Mouse (Mus musculus): ENCODE measurements around the gene Tufm. TPM values are rescaled to one million over a fixed set of nuclear protein-coding genes. Genes with fewer than 3 reads are reported as not detected.
"Not testable (repeated sequence)": the region's sequence is repeated elsewhere in the genome, so short reads cannot be mapped to it uniquely, and the experiment has no call there.

Gene Tufm
- polyA plus RNA-seq, 1 experiment from 2014 or later = 136 TPM

DNA sequence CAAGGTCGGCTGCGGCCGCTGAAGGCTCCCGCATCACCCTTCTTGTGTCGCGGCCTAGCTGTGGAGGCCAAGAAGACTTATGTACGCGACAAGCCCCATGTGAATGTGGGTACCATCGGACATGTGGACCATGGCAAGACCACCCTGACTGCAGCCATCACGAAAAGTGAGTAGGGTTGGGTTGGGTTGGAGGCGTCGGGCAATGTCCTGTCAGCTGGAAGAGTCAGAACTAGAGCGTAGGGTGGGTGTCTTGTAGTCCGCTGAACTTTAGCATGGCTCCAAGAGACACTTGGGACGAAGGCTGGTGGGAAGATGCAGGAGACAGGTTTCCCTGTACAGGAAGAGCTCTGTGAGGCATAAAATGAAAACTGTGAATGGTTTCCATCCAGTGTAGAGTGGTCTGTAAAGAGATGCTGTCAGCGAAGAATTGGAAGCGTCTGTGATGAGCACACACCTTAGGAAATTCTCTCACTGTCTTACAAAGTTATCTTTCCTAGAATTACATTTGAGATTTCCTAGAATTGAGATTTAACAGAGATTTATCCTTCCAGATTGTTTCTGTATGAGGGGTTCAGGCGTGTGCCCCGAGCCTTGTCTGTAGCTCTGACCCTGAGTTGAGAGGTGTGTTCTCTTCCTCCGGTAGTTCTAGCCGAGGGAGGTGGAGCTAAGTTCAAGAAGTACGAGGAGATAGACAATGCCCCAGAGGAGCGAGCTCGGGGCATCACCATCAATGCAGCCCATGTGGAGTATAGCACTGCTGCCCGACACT is 640 bp downstream of the Tufm start:
- H3K9me3 ChIP-seq (ENCODE audit: control insufficient read depth, low read length); ATAC-seq; H3K4me1 ChIP-seq (ENCODE audit: control insufficient read depth, insufficient read depth, low read depth, low read length); H3K27me3 ChIP-seq (replicated peaks; ENCODE audit: control insufficient read depth, insufficient read depth, low read length): not testable (repeated sequence)
- H3K36me3 ChIP-seq (ENCODE audit: control insufficient read depth, insufficient read depth, low read length) = peaks cover 27% of the 10 kb centered on the region
- H3K4me3 ChIP-seq (ENCODE audit: low read length) = peak overlapping the region; percentile 67
- peak overlapping the region; percentile 83 for H3K9ac ChIP-seq (ENCODE audit: low read depth, low read length)
- peak overlapping the region; percentile 61; the same call in 1 of the 2 replicates for H3K27ac ChIP-seq (ENCODE audit: low read depth, low read length)
- peak overlapping the region; percentile 96 for H3K4me2 ChIP-seq (ENCODE audit: low read length)
- 21% methylated on average over 21 of the region's 25 CpGs for WGBS

DNA sequence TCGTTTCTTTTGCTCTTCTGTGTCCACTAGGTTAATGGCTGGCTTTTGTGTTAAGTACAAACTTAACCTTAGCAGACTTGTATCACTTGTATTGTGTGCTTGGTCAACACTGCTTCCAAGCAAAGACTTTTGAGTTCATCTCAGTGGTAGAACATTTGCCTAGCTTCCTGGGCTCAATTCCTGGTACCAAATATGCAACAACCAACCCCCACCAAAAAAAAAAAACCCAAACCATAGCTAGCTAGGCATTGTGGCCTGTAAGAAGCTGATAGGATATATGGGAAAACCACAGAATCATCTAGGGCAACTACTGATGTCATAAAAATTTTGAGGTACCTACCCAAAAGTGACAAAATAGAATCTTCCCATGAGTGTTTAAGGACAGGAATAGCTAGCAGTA is 3.8 kb downstream of the Tufm start:
- H3K27me3 ChIP-seq (replicated peaks; ENCODE audit: control insufficient read depth, insufficient read depth, low read length) = no peaks in the 10 kb centered on the region
- peaks cover 58% of the 10 kb centered on the region for H3K36me3 ChIP-seq (ENCODE audit: control insufficient read depth, insufficient read depth, low read length)
- no peak overlapping the region for H3K9ac ChIP-seq (ENCODE audit: low read depth, low read length)
- H3K4me3 ChIP-seq (ENCODE audit: low read length) = no peak overlapping the region
- no peaks in the 10 kb centered on the region for H3K9me3 ChIP-seq (ENCODE audit: control insufficient read depth, low read length)
- ATAC-seq = no peak
- peaks cover 9% of the 10 kb centered on the region for H3K4me1 ChIP-seq (ENCODE audit: control insufficient read depth, insufficient read depth, low read depth, low read length)
- 75% methylated on average over 1 of the region's 1 CpGs for WGBS
- H3K4me2 ChIP-seq (ENCODE audit: low read length) = no peak overlapping the region
- no peak overlapping the region for H3K27ac ChIP-seq (ENCODE audit: low read depth, low read length)

DNA sequence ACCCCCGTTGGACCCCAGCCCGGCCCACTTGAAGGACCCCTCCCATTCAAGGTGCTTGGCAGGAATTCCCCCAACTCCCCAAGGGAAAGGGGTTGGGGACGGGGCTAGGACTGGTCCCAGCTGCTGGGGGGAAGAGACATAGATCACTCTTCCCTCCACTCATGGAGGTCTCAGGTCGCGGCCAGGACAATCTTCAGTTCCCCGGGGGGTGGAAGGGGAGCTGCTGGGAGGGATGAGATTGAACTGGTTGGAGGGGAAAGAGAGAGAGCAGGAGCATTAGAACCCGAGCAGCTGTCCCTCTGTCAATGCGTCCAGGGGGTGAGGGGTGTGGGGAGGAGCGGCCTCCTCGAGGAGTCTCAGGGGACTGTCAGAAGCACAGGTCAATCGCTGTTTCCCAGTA is 4.8 kb downstream of the Tufm start:
- H3K4me2 ChIP-seq (ENCODE audit: low read length) = no peak overlapping the region
- H3K9ac ChIP-seq (ENCODE audit: low read depth, low read length) = no peak overlapping the region
- no peak overlapping the region for H3K27ac ChIP-seq (ENCODE audit: low read depth, low read length)
- peaks cover 9% of the 10 kb centered on the region for H3K4me1 ChIP-seq (ENCODE audit: control insufficient read depth, insufficient read depth, low read depth, low read length)
- H3K36me3 ChIP-seq (ENCODE audit: control insufficient read depth, insufficient read depth, low read length) = peaks cover 68% of the 10 kb centered on the region
- H3K4me3 ChIP-seq (ENCODE audit: low read length) = no peak overlapping the region
- no peaks in the 10 kb centered on the region for H3K9me3 ChIP-seq (ENCODE audit: control insufficient read depth, low read length)
- ATAC-seq = no peak
- no peaks in the 10 kb centered on the region for H3K27me3 ChIP-seq (replicated peaks; ENCODE audit: control insufficient read depth, insufficient read depth, low read length)
- 50% methylated on average over 11 of the region's 11 CpGs for WGBS

DNA sequence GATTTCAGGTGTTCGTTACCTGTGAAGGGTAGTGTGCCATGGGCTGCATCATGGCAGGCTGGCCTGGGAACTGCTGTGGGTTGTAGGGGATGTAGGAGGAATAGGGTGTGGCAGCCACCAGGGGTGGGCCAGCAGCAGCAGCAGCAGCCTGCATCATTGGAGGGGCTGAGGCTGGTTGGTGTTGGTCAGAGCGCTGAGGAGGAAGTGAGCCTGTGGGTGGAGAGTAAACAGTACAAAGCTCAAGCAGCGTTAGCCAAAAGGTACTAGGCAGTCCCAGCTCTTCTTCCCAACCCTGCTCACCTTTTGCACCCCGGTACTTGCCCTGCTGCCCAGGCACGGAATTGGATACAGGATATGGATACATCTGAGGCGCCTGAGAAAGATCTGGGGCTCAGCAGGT is 7.0 kb downstream of the Tufm start:
- H3K9ac ChIP-seq (ENCODE audit: low read depth, low read length) = no peak overlapping the region
- H3K4me2 ChIP-seq (ENCODE audit: low read length) = no peak overlapping the region
- H3K9me3 ChIP-seq (ENCODE audit: control insufficient read depth, low read length) = no peaks in the 10 kb centered on the region
- H3K27me3 ChIP-seq (replicated peaks; ENCODE audit: control insufficient read depth, insufficient read depth, low read length) = no peaks in the 10 kb centered on the region
- H3K4me1 ChIP-seq (ENCODE audit: control insufficient read depth, insufficient read depth, low read depth, low read length) = no peaks in the 10 kb centered on the region
- WGBS = 93% methylated on average over 6 of the region's 6 CpGs
- H3K36me3 ChIP-seq (ENCODE audit: control insufficient read depth, insufficient read depth, low read length) = peaks cover 84% of the 10 kb centered on the region
- no peak overlapping the region for H3K4me3 ChIP-seq (ENCODE audit: low read length)
- ATAC-seq = no peak
- no peak overlapping the region for H3K27ac ChIP-seq (ENCODE audit: low read depth, low read length)

DNA sequence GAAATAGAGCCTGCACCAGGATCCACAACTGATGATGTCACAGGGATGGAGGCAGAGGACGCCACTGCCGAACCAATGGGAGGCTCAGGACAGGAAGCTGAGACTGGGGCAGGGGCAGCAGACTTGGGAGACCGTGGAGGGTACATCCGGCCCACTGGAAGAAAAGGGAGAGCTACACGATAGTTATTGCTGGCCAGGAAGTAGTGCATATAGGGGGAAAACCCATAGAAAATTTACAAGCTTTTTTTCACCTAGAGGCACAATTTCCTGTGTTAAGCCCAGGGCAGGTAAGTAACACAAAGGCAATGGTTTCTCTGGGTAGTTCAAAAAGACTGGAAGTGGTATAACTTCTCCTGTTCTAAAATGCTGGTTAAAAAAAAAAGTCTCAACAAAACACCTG is 9.3 kb downstream of the Tufm start:
- peaks cover 86% of the 10 kb centered on the region for H3K36me3 ChIP-seq (ENCODE audit: control insufficient read depth, insufficient read depth, low read length)
- H3K4me2 ChIP-seq (ENCODE audit: low read length) = no peak overlapping the region
- H3K9me3 ChIP-seq (ENCODE audit: control insufficient read depth, low read length) = no peaks in the 10 kb centered on the region
- H3K4me1 ChIP-seq (ENCODE audit: control insufficient read depth, insufficient read depth, low read depth, low read length) = peaks cover 6% of the 10 kb centered on the region
- no peak overlapping the region for H3K9ac ChIP-seq (ENCODE audit: low read depth, low read length)
- ATAC-seq = no peak
- H3K27ac ChIP-seq (ENCODE audit: low read depth, low read length) = no peak overlapping the region
- 95% methylated on average over 5 of the region's 5 CpGs for WGBS
- H3K4me3 ChIP-seq (ENCODE audit: low read length) = no peak overlapping the region
- no peaks in the 10 kb centered on the region for H3K27me3 ChIP-seq (replicated peaks; ENCODE audit: control insufficient read depth, insufficient read depth, low read length)

DNA sequence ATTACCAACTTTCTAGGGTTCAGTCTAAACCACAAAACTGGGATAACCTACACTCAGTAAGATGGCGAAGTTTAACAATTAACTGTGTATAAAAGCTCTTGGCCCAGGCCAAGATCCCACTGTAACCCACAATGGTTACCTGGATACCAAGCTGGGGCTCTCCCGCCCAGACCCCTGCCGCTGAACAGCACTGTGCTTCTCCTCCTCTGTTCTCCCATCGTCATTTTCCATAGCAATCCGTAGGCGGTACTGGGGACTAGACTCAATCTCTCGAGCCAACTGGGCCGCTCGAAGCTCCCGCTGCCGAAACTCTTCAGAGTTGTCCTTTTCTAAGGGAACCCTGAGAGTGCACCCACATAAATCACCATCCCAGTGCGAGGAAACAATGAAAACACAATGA is 10.8 kb downstream of the Tufm start:
- 86% methylated on average over 12 of the region's 12 CpGs for WGBS
- no peak overlapping the region for H3K4me3 ChIP-seq (ENCODE audit: low read length)
- H3K36me3 ChIP-seq (ENCODE audit: control insufficient read depth, insufficient read depth, low read length) = peaks cover 73% of the 10 kb centered on the region
- no peak for ATAC-seq
- no peak overlapping the region for H3K4me2 ChIP-seq (ENCODE audit: low read length)
- peaks cover 6% of the 10 kb centered on the region for H3K4me1 ChIP-seq (ENCODE audit: control insufficient read depth, insufficient read depth, low read depth, low read length)
- no peaks in the 10 kb centered on the region for H3K9me3 ChIP-seq (ENCODE audit: control insufficient read depth, low read length)
- no peaks in the 10 kb centered on the region for H3K27me3 ChIP-seq (replicated peaks; ENCODE audit: control insufficient read depth, insufficient read depth, low read length)
- H3K9ac ChIP-seq (ENCODE audit: low read depth, low read length) = no peak overlapping the region
- H3K27ac ChIP-seq (ENCODE audit: low read depth, low read length) = no peak overlapping the region

DNA sequence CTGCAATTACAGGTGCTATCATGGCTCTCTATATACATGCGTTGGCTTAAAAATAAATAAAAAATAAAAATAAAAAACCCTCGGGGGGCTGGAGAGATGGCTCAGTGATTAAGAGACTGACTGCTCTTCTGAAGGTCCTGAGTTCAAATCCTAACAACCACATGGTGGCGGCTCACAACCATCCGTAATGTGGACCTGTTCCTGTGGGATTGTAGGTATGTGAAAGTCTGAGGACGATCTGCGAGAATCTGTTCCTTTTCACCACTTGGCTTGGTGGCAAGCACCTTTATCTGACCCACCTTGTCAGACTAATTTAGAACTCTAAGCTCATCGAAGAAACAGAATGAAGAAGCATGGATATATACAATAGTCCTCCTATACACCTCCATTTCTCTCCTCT is 12.3 kb downstream of the Tufm start:
- H3K9me3 ChIP-seq (ENCODE audit: control insufficient read depth, low read length) = no peaks in the 10 kb centered on the region
- peaks cover 12% of the 10 kb centered on the region for H3K4me1 ChIP-seq (ENCODE audit: control insufficient read depth, insufficient read depth, low read depth, low read length)
- no peak for ATAC-seq
- WGBS = 96% methylated on average over 7 of the region's 7 CpGs
- no peak overlapping the region for H3K4me2 ChIP-seq (ENCODE audit: low read length)
- H3K4me3 ChIP-seq (ENCODE audit: low read length) = no peak overlapping the region
- H3K27ac ChIP-seq (ENCODE audit: low read depth, low read length) = no peak overlapping the region
- H3K36me3 ChIP-seq (ENCODE audit: control insufficient read depth, insufficient read depth, low read length) = peaks cover 59% of the 10 kb centered on the region
- H3K27me3 ChIP-seq (replicated peaks; ENCODE audit: control insufficient read depth, insufficient read depth, low read length) = no peaks in the 10 kb centered on the region
- no peak overlapping the region for H3K9ac ChIP-seq (ENCODE audit: low read depth, low read length)

DNA sequence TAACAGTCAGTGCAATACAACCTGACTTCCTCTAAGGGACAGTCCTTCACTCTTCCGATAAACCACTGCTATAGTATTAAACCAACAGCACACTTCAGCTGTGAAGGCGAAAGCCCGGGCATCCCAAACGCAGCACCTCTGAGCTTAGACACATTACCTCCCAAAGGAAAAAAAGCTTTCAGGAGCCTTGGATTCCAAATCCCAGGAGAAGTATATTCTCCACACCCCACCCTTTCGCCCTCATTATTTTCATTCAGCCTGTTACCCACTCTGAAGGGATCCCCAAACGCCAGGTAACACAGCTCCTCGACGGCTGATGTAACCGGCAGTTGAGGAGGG is 14.5 kb downstream of the Tufm start:
- no peaks in the 10 kb centered on the region for H3K9me3 ChIP-seq (ENCODE audit: control insufficient read depth, low read length)
- H3K4me1 ChIP-seq (ENCODE audit: control insufficient read depth, insufficient read depth, low read depth, low read length) = peaks cover 12% of the 10 kb centered on the region
- H3K4me2 ChIP-seq (ENCODE audit: low read length) = peak overlapping the region; percentile 84
- peaks cover 38% of the 10 kb centered on the region for H3K36me3 ChIP-seq (ENCODE audit: control insufficient read depth, insufficient read depth, low read length)
- peak overlapping the region; percentile 99 for H3K9ac ChIP-seq (ENCODE audit: low read depth, low read length)
- no peak for ATAC-seq
- WGBS = 2% methylated on average over 9 of the region's 9 CpGs
- no peaks in the 10 kb centered on the region for H3K27me3 ChIP-seq (replicated peaks; ENCODE audit: control insufficient read depth, insufficient read depth, low read length)
- H3K4me3 ChIP-seq (ENCODE audit: low read length) = peak overlapping the region; percentile 100
- H3K27ac ChIP-seq (ENCODE audit: low read depth, low read length) = peak overlapping the region; percentile 100

DNA sequence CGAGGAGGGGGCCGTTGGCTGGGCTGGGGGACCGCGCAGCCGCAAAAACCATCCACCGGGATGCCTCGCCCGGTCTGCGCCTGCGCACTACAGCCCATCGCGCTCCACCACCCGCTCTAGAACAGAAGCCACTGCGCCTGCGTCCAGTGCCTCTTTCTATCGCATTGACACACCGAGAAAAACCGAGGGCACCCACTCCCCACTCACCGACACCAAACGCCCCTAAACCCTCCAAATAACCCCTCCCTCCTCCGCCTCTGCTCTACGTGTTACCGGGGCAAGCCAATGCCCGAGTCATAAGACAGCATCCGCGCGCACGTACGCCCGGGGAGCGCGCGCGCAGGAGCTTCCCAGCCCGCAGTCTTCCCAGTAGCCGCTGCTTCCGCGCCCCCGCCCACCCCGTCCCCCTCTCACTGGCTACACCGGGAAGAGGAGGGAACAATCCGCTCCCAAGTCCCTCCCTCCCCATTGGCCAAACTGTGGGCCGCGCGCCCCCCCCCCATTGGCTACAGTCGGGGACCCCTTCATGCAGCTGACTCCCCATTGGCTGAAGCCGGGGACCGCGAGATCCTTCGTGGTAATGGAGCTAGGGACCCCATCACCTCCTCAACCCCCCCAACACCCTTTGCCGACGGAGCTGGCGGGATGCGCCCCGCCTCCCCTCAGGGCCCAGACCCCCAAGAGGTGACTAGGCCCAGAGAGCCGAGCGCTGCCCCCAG is 15.0 kb downstream of the Tufm start:
- H3K9me3 ChIP-seq (ENCODE audit: control insufficient read depth, low read length) = no peaks in the 10 kb centered on the region
- peak overlapping the region; percentile 100 for H3K27ac ChIP-seq (ENCODE audit: low read depth, low read length)
- H3K4me2 ChIP-seq (ENCODE audit: low read length) = peak overlapping the region; percentile 84
- peaks cover 32% of the 10 kb centered on the region for H3K36me3 ChIP-seq (ENCODE audit: control insufficient read depth, insufficient read depth, low read length)
- 0% methylated on average over 55 of the region's 57 CpGs for WGBS
- H3K4me3 ChIP-seq (ENCODE audit: low read length) = peak overlapping the region; percentile 100
- peak overlapping the region; percentile 99 for H3K9ac ChIP-seq (ENCODE audit: low read depth, low read length)
- H3K27me3 ChIP-seq (replicated peaks; ENCODE audit: control insufficient read depth, insufficient read depth, low read length) = no peaks in the 10 kb centered on the region
- H3K4me1 ChIP-seq (ENCODE audit: control insufficient read depth, insufficient read depth, low read depth, low read length) = peaks cover 12% of the 10 kb centered on the region
- peak; percentile 91 for ATAC-seq
